Mouse (Mus musculus) kidney, adult 2 months (tissue): Measurements from ENCODE around the gene Knl1.

Source experiments
- CTCF ChIP-seq: fragments of 200-500 bp; conservative IDR thresholded peaks from 2 replicates; pipeline ENCODE4 v1.5.1; 2011; ENCODE audit warnings: low read depth, mild to moderate bottlenecking, control low read depth, low read length, moderate library complexity, mixed read lengths; ENCODE audit not compliant: insufficient read depth, insufficient read length
- POLR2A ChIP-seq: fragments of 200-500 bp; IDR thresholded peaks from one replicate; pipeline ENCODE4 v1.6.1; 2011; ENCODE audit warnings: low read depth, low read length, control low read depth

GRCm38 (mm10) chr2:119034656-119035396 is 12.1 kb upstream of the Knl1 start, which contains the start of gene Rpusd2:
- peak; percentile 38 for TF ChIP-seq POLR2A
- peak; percentile 40 for TF ChIP-seq CTCF
